Mouse (Mus musculus) CD8-positive naive resting alpha-beta T cell, adult 2 months (primary cell): ENCODE measurements around the gene Mafb.

Experiments used
- DNase-seq, 2 experiments: peaks; one replicate each; pipeline ENCODE4 v3.0.0; 2022; ENCODE audit warnings: low read depth in 2 of 2, low spot score in 2 of 2

Mafb gene

GRCm38 (mm10) chr2:160364128-160364650, 2.7 kb downstream of the Mafb start:
- DNase-seq, result no peak

GRCm38 (mm10) chr2:160363201-160363600, 3.7 kb downstream of the Mafb start:
- DNase-seq, result no peak

- no peak for DNase-seq
Measured at GRCm38 (mm10) chr2:160361442-160362121, 5.3 kb downstream of the Mafb start.

- DNase-seq, result no peak
Measured at GRCm38 (mm10) chr2:160360234-160360874, 6.5 kb downstream of the Mafb start.

- DNase-seq, result no peak
Measured at GRCm38 (mm10) chr2:160358896-160359295, 8.0 kb downstream of the Mafb start.

GRCm38 (mm10) chr2:160357442-160357841, 9.4 kb downstream of the Mafb start:
- no peak for DNase-seq

GRCm38 (mm10) chr2:160356132-160356531, 10.7 kb downstream of the Mafb start:
- no peak for DNase-seq

- DNase-seq, result no peak
Measured at GRCm38 (mm10) chr2:160354319-160354718, 12.5 kb downstream of the Mafb start.

GRCm38 (mm10) chr2:160353581-160353980, 13.3 kb downstream of the Mafb start:
- DNase-seq, result no peak

GRCm38 (mm10) chr2:160351038-160351574, 15.8 kb downstream of the Mafb start:
- no peak for DNase-seq

GRCm38 (mm10) chr2:160349578-160349977, 17.3 kb downstream of the Mafb start:
- no peak for DNase-seq

GRCm38 (mm10) chr2:160348796-160349195, 18.1 kb downstream of the Mafb start:
- DNase-seq, result no peak

- DNase-seq, result no peak
Measured at GRCm38 (mm10) chr2:160348072-160348604, 18.7 kb downstream of the Mafb start.

GRCm38 (mm10) chr2:160345644-160346043, 21.2 kb downstream of the Mafb start:
- no peak for DNase-seq

- DNase-seq, result no peak
Measured at GRCm38 (mm10) chr2:160340121-160340520, 26.7 kb downstream of the Mafb start.

- DNase-seq, result no peak
Measured at GRCm38 (mm10) chr2:160339595-160339994, 27.3 kb downstream of the Mafb start.

- DNase-seq, result no peak
Measured at GRCm38 (mm10) chr2:160336053-160336452, 30.8 kb downstream of the Mafb start.

GRCm38 (mm10) chr2:160335043-160335442, 31.8 kb downstream of the Mafb start:
- no peak for DNase-seq

- no peak for DNase-seq
Measured at GRCm38 (mm10) chr2:160334111-160334661, 32.7 kb downstream of the Mafb start, which contains the start of gene Gm826. TSS of gene Gm826 (minus strand) at chr2:160334162.

GRCm38 (mm10) chr2:160332516-160333325, 34.1 kb downstream of the Mafb start:
- DNase-seq, result no peak

- no peak for DNase-seq
Measured at GRCm38 (mm10) chr2:160328886-160329285, 38.0 kb downstream of the Mafb start.
